Mouse (Mus musculus) CH12.LX (cell line): ENCODE measurements around the gene Ube2h. TPM values are rescaled to one million over a fixed set of nuclear protein-coding genes. Genes with fewer than 3 reads are reported as not detected.
A peak's percentile ranks its signal among the peaks of the same experiment; 100 is the strongest.

Source experiments
- DNase-seq: peaks from one replicate; pipeline ENCODE4 v3.0.0-alpha.2; 2013; ENCODE audit errors: extremely low read depth
- H3K27ac ChIP-seq: 2 replicates; pipeline ENCODE4 v1.5.1; 2012; ENCODE audit warnings: low read depth, mild to moderate bottlenecking, control low read depth, moderate library complexity; ENCODE audit not compliant: insufficient read depth
- H3K27me3 ChIP-seq: replicated peaks from 2 replicates; pipeline ENCODE3; 2012; ENCODE audit warnings: inconsistent platforms
- H3K36me3 ChIP-seq, 2 experiments: replicated peaks in 1 of 2; 2 replicates each; pipeline versions ENCODE3 to v1.6.1; 2012; ENCODE audit warnings: inconsistent platforms in 1 of 2, low read length in 1 of 2, mild to moderate bottlenecking in 1 of 2, mixed read lengths in 1 of 2, moderate library complexity in 1 of 2; ENCODE audit not compliant: control insufficient read depth in 1 of 2, insufficient read depth in 1 of 2
- H3K4me1 ChIP-seq, 2 experiments: 2 replicates each; pipeline ENCODE4 v1.6.1; 2012; ENCODE audit warnings: inconsistent platforms in 1 of 2, moderate library complexity in 1 of 2; ENCODE audit not compliant: insufficient read depth in 2 of 2, control insufficient read depth in 1 of 2
- H3K4me2 ChIP-seq: 2 replicates; pipeline ENCODE4 v1.6.1; 2012; ENCODE audit warnings: low read depth, mild to moderate bottlenecking, control low read depth; ENCODE audit not compliant: poor library complexity, insufficient read depth, severe bottlenecking
- H3K4me3 ChIP-seq, 3 experiments: fragments of 150-350 bp in 1 of 3; sonication (generic) in 1 of 3; replicated peaks in 1 of 3; 2 replicates each; pipeline versions ENCODE3 to v1.5.1; 2011 to 2012; ENCODE audit warnings: low read depth in 2 of 3, low read length in 2 of 3, mild to moderate bottlenecking in 2 of 3, moderate library complexity in 2 of 3, control low read depth in 1 of 3, improper control_type of control experiment in 1 of 3, inconsistent platforms in 1 of 3, mixed read lengths in 1 of 3; ENCODE audit not compliant: poor library complexity in 1 of 3
- H3K79me2 ChIP-seq: replicated peaks from 2 replicates; pipeline ENCODE4 v1.6.1; 2012; ENCODE audit warnings: mild to moderate bottlenecking, moderate library complexity; ENCODE audit not compliant: control insufficient read depth, poor library complexity, insufficient read depth, severe bottlenecking; ENCODE audit errors: extremely low read depth
- H3K9ac ChIP-seq: 2 replicates; pipeline ENCODE4 v1.6.1; 2012; ENCODE audit warnings: low read depth, mild to moderate bottlenecking, control low read depth, moderate library complexity; ENCODE audit not compliant: insufficient read depth
- H3K9me3 ChIP-seq: replicated peaks from 2 replicates; pipeline ENCODE3; 2012; ENCODE audit warnings: low read length, inconsistent platforms, mixed read lengths
- BHLHE40 ChIP-seq: IDR thresholded peaks from 2 replicates; pipeline ENCODE4 v1.6.1; 2011; ENCODE audit warnings: mild to moderate bottlenecking, low read depth, low read length, improper control_type of control experiment
- CHD1 ChIP-seq: IDR thresholded peaks from 2 replicates; pipeline ENCODE4 v1.6.1; 2012; ENCODE audit warnings: low read depth, low read length, improper control_type of control experiment, inconsistent platforms
- CHD2 ChIP-seq: IDR thresholded peaks from 2 replicates; pipeline ENCODE4 v1.6.1; 2011; ENCODE audit warnings: low read length, improper control_type of control experiment
- CTCF ChIP-seq, 2 experiments: IDR thresholded peaks in 1 of 2; conservative IDR thresholded peaks in 1 of 2; 2 replicates each; pipeline ENCODE4 v1.5.1; 2011 to 2012; ENCODE audit warnings: low read depth in 2 of 2, low read length in 2 of 2, improper control_type of control experiment in 1 of 2, inconsistent platforms in 1 of 2, mild to moderate bottlenecking in 1 of 2, moderate library complexity in 1 of 2
- ELF1 ChIP-seq: IDR thresholded peaks from 2 replicates; pipeline ENCODE4 v1.6.1; 2014; ENCODE audit warnings: low read depth, mild to moderate bottlenecking, inconsistent platforms, low read length, improper control_type of control experiment
- EP300 ChIP-seq: IDR thresholded peaks from 2 replicates; pipeline ENCODE4 v1.6.1; 2011; ENCODE audit warnings: low read length, improper control_type of control experiment
- GABPA ChIP-seq: IDR thresholded peaks from 2 replicates; pipeline ENCODE4 v1.6.1; 2012; ENCODE audit warnings: low read depth, low read length, improper control_type of control experiment, inconsistent platforms; ENCODE audit not compliant: insufficient replicate concordance
- HCFC1 ChIP-seq: IDR thresholded peaks from 2 replicates; pipeline ENCODE4 v1.6.1; 2012; ENCODE audit warnings: low read depth, mild to moderate bottlenecking, inconsistent platforms, low read length, improper control_type of control experiment
- JUND ChIP-seq: conservative IDR thresholded peaks from 2 replicates; pipeline ENCODE4 v1.6.1; 2011; ENCODE audit warnings: low read depth, low read length, improper control_type of control experiment
- MAFK ChIP-seq: IDR thresholded peaks from 2 replicates; pipeline ENCODE4 v1.6.1; 2011; ENCODE audit warnings: low read length, improper control_type of control experiment; ENCODE audit not compliant: insufficient replicate concordance
- MAZ ChIP-seq: IDR thresholded peaks from 2 replicates; pipeline ENCODE4 v1.6.1; 2012; ENCODE audit warnings: low read depth, mild to moderate bottlenecking, inconsistent platforms, low read length, improper control_type of control experiment, moderate library complexity
- MEF2A ChIP-seq: IDR thresholded peaks from 2 replicates; pipeline ENCODE4 v1.6.1; 2014; ENCODE audit warnings: low read depth, mild to moderate bottlenecking, inconsistent platforms, low read length, improper control_type of control experiment, borderline replicate concordance
- NRF1 ChIP-seq: IDR thresholded peaks from 2 replicates; pipeline ENCODE4 v1.6.1; 2014; ENCODE audit warnings: low read depth, mild to moderate bottlenecking, inconsistent platforms, low read length, improper control_type of control experiment, moderate library complexity
- RAD21 ChIP-seq: IDR thresholded peaks from 2 replicates; pipeline ENCODE4 v1.6.1; 2011; ENCODE audit warnings: low read depth, mild to moderate bottlenecking, low read length, improper control_type of control experiment, moderate library complexity
- SIN3A ChIP-seq: IDR thresholded peaks from 2 replicates; pipeline ENCODE4 v1.6.1; 2012; ENCODE audit warnings: low read length, improper control_type of control experiment, inconsistent platforms
- TBP ChIP-seq: conservative IDR thresholded peaks from 2 replicates; pipeline ENCODE4 v1.6.1; 2011; ENCODE audit warnings: low read depth, low read length, improper control_type of control experiment
- UBTF ChIP-seq: IDR thresholded peaks from 2 replicates; pipeline ENCODE4 v1.6.1; 2012; ENCODE audit warnings: low read depth, mild to moderate bottlenecking, inconsistent platforms, low read length, improper control_type of control experiment, moderate library complexity
- USF2 ChIP-seq: conservative IDR thresholded peaks from 2 replicates; pipeline ENCODE4 v1.6.1; 2011; ENCODE audit warnings: low read depth, low read length, improper control_type of control experiment
- ZC3H11A ChIP-seq: IDR thresholded peaks from 2 replicates; pipeline ENCODE4 v1.6.1; 2012; ENCODE audit warnings: low read depth, mild to moderate bottlenecking, inconsistent platforms, low read length, improper control_type of control experiment
- ZMIZ1 ChIP-seq: IDR thresholded peaks from 2 replicates; pipeline ENCODE4 v1.6.1; 2012; ENCODE audit warnings: low read depth, mild to moderate bottlenecking, inconsistent platforms, low read length, improper control_type of control experiment
- ZNF384 ChIP-seq: IDR thresholded peaks from 2 replicates; pipeline ENCODE4 v1.6.1; 2012; ENCODE audit warnings: low read depth, low read length, improper control_type of control experiment, inconsistent platforms
- dilution Hi-C: fragments of 300-500 bp; cut with MboI; formaldehyde crosslinking; loops from 2 replicates; pipeline ENCODE4 v1.14.3; 2020; ENCODE audit warnings: low sequenced_read_pairs; ENCODE audit not compliant: extremely low pct_unique_long_range_greater_than_20kb, extremely low pct_ligation_motif_present
- in situ Hi-C: fragments of 300-500 bp; cut with MboI; formaldehyde crosslinking; loops from 3 replicates; pipeline ENCODE4 v1.14.3; 2019; ENCODE audit warnings: low sequenced_read_pairs, low pct_ligation_motif_present, low pct_unique_long_range_greater_than_20kb, mixed read lengths
- polyA plus RNA-seq: library from polyadenylated mRNA; unstranded; fragments of >175 nt; gene quantifications from 2 replicates; pipeline ENCODE4 v1.2.1, GENCODE M21; 2012; ENCODE audit warnings: low read depth; ENCODE audit not compliant: insufficient read length
- total RNA-seq, 2 experiments: library from RNA; depleted of rRNA; stranded (reverse); fragments of 300-350 nt in 1 of 2; fragments of >200 nt in 1 of 2; gene quantifications; 2 replicates each; pipeline ENCODE4 v1.2.3; 2012 to 2014

Gene Ube2h
- total and polyA plus RNA-seq, 3 experiments, result 6.1 to 13.4 (median 13.4) TPM

GRCm38 (mm10) chr6:30351290-30351689 is 47.0 kb upstream of the Ube2h start:
- no peak overlapping the region for H3K4me3 ChIP-seq
- dilution Hi-C loops, result no loop called here

DNA sequence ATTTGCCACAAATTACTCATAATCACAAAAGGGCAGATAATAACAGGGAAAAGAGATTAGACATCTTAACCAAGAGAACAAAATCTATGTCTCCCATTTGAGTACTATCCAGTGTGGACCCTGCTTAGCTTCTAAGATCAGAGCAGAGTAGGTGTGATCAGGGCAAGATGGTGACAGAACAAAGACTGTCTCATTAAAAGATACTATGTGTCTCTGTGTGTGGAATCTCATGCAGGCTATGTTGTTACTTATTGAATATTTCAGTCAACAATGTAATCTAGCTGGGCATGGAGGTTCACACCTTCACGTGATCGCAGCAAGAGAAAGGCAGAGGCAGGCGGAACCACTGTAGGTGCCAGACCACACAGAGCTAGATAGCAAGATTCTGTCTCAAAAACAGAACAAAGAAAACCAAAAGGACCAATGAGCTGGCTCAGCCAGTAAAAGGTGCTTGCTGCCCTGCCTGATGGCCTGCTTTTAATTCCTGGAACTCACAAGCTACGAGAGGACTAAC is 43.0 kb upstream of the Ube2h start:
- in situ Hi-C loops, result no loop called here
- Histone ChIP-seq H3K27me3 (no peaks in the 10 kb centered on the region), H3K4me1 (no peaks in the 10 kb centered on the region), H3K79me2 (no peaks in the 10 kb centered on the region), H3K36me3 (no peaks in the 10 kb centered on the region), H3K4me2 (no peak overlapping the region), H3K9ac (no peak overlapping the region), H3K4me3 (no peak overlapping the region), H3K9me3 (no peaks in the 10 kb centered on the region), H3K27ac (no peak overlapping the region)
- TF ChIP-seq ELF1, result no peak
- peak; percentile 94 for TF ChIP-seq TBP
- TF ChIP-seq NRF1, result no peak
- TF ChIP-seq ZNF384, result no peak
- TF ChIP-seq BHLHE40, result no peak
- dilution Hi-C loops, result no loop called here
- DNase-seq, result no peak

More at GRCm38 (mm10) chr6:30351290-30351689, 47.0 kb upstream of the Ube2h start:
- Histone ChIP-seq H3K9ac (no peak overlapping the region), H3K27me3 (no peaks in the 10 kb centered on the region), H3K36me3 (peaks cover 0 to under 1% of the 10 kb centered on the region in 2 experiments), H3K4me2 (no peak overlapping the region), H3K79me2 (no peaks in the 10 kb centered on the region), H3K27ac (no peak overlapping the region), H3K9me3 (no peaks in the 10 kb centered on the region), H3K4me1 (peaks cover 0 to 26% of the 10 kb centered on the region in 2 experiments; a peak in 2 of 4 replicates)
- in situ Hi-C loops, result loop anchor here (10.0 kb wide), 1 partner anchor 256 kb away; no protein-coding TSS in a partner anchor
- TF ChIP-seq CHD1 (no peak), MAZ (no peak), ELF1 (no peak), HCFC1 (no peak), ZNF384 (no peak), MAFK (no peak), EP300 (no peak), CHD2 (no peak), ZMIZ1 (no peak), GABPA (no peak)
- DNase-seq, result no peak

DNA sequence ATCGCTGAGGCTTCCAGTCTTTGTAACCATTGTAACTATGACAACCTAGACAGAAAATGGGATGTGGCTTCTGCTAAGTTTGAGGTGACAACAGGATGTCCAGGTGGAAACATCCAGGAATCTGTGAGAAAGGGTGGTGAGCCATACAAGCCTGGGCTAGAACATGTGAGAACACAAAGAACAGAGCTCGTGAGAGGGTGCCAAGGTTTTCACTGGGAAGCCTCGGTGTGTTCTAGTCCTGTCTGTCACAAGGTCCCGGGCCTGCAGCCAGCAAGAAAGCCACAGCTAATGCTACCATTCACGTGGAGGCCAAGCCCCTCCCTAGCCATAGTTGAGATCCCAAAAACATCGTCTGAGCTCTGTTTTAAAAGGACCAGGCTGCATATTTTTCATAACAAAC is 42.4 kb upstream of the Ube2h start:
- H3K4me2 ChIP-seq, result no peak overlapping the region
- no peak overlapping the region for H3K27ac ChIP-seq
- no peak overlapping the region for H3K9ac ChIP-seq
- DNase-seq, result no peak
- in situ Hi-C loops, result no loop called here
- H3K4me3 ChIP-seq, result no peak overlapping the region
- no peaks in the 10 kb centered on the region for H3K79me2 ChIP-seq
- H3K9me3 ChIP-seq, result no peaks in the 10 kb centered on the region
- H3K27me3 ChIP-seq, result no peaks in the 10 kb centered on the region
- no peak for TF ChIP-seq UBTF
- no peak for TF ChIP-seq USF2
- TF ChIP-seq ZC3H11A, result no peak
- no peak for TF ChIP-seq EP300
- no peak for TF ChIP-seq NRF1
- no peak for TF ChIP-seq TBP
- TF ChIP-seq RAD21, result no peak
- no peak for TF ChIP-seq MAFK
- TF ChIP-seq MAZ, result no peak
- TF ChIP-seq HCFC1, result no peak
- TF ChIP-seq MEF2A, result no peak
- no peak for TF ChIP-seq CTCF (conservative IDR thresholded peaks at IDR 0.05 in 1 of 2, IDR thresholded peaks at IDR 0.05 in 1 of 2; ENCODE audit: low read depth in 2 of 2, low read length in 2 of 2)
- TF ChIP-seq SIN3A, result no peak
- TF ChIP-seq BHLHE40, result no peak
- no peak for TF ChIP-seq JUND
- dilution Hi-C loops, result no loop called here
- H3K36me3 ChIP-seq, result no peaks in the 10 kb centered on the region
- H3K4me1 ChIP-seq, result no peaks in the 10 kb centered on the region
